Mouse (Mus musculus): ENCODE measurements around the gene Pbrm1.

Pbrm1 gene

GRCm38 (mm10) chr14:31078597-31079208 is 59.8 kb downstream of the Pbrm1 start:
- no peak for DNase-seq (ENCODE audit: inconsistent age in 2 of 2, low spot score in 1 of 2)

GRCm38 (mm10) chr14:31079313-31080028 is 60.5 kb downstream of the Pbrm1 start:
- DNase-seq (ENCODE audit: inconsistent age in 2 of 2, low spot score in 1 of 2) = no peak

GRCm38 (mm10) chr14:31081147-31081546 is 62.2 kb downstream of the Pbrm1 start:
- no peak for DNase-seq (ENCODE audit: inconsistent age in 2 of 2, low spot score in 1 of 2)

GRCm38 (mm10) chr14:31087433-31087832 is 68.5 kb downstream of the Pbrm1 start:
- no peak for DNase-seq (ENCODE audit: inconsistent age in 2 of 2, low spot score in 1 of 2)

- peak in 1 of 2 experiments; percentile 44 for DNase-seq (ENCODE audit: inconsistent age in 2 of 2, low spot score in 1 of 2)
Measured at GRCm38 (mm10) chr14:31088515-31088914, 69.6 kb downstream of the Pbrm1 start.

- no peak for DNase-seq (ENCODE audit: inconsistent age in 2 of 2, low spot score in 1 of 2)
Measured at GRCm38 (mm10) chr14:31089918-31090317, 71.0 kb downstream of the Pbrm1 start.

GRCm38 (mm10) chr14:31105156-31105555 is 86.2 kb downstream of the Pbrm1 start:
- no peak for DNase-seq (ENCODE audit: inconsistent age in 2 of 2, low spot score in 1 of 2)

GRCm38 (mm10) chr14:31110613-31111012 is 91.7 kb downstream of the Pbrm1 start:
- DNase-seq (ENCODE audit: inconsistent age in 2 of 2, low spot score in 1 of 2) = no peak

- no peak for DNase-seq (ENCODE audit: inconsistent age in 2 of 2, low spot score in 1 of 2)
Measured at GRCm38 (mm10) chr14:31112187-31112586, 93.2 kb downstream of the Pbrm1 start.

- DNase-seq (ENCODE audit: inconsistent age in 2 of 2, low spot score in 1 of 2) = no peak
Measured at GRCm38 (mm10) chr14:31114011-31114410, 95.1 kb downstream of the Pbrm1 start.

GRCm38 (mm10) chr14:31115522-31115921 is 96.6 kb downstream of the Pbrm1 start:
- DNase-seq (ENCODE audit: inconsistent age in 2 of 2, low spot score in 1 of 2) = no peak

GRCm38 (mm10) chr14:31125106-31126075 is 106.5 kb downstream of the Pbrm1 start:
- DNase-seq (ENCODE audit: inconsistent age in 2 of 2, low spot score in 1 of 2) = peak in 1 of 2 experiments; percentile 66

GRCm38 (mm10) chr14:31126826-31127225 is 107.9 kb downstream of the Pbrm1 start:
- no peak for DNase-seq (ENCODE audit: inconsistent age in 2 of 2, low spot score in 1 of 2)

GRCm38 (mm10) chr14:31128101-31128825 is 109.3 kb downstream of the Pbrm1 start:
- DNase-seq (ENCODE audit: inconsistent age in 2 of 2, low spot score in 1 of 2) = peak; percentile 79 to 91

- DNase-seq (ENCODE audit: inconsistent age in 2 of 2, low spot score in 1 of 2) = peak; percentile 98
Measured at GRCm38 (mm10) chr14:31128826-31129219, 109.9 kb downstream of the Pbrm1 start, which contains the start of gene Smim4. Gene Smim4, minus strand, starts transcription at chr14:31128956.

GRCm38 (mm10) chr14:31129326-31130235 is 110.6 kb downstream of the Pbrm1 start:
- peak in 1 of 2 experiments; percentile 49 for DNase-seq (ENCODE audit: inconsistent age in 2 of 2, low spot score in 1 of 2)

- DNase-seq (ENCODE audit: inconsistent age in 2 of 2, low spot score in 1 of 2) = peak; percentile 91 to 95
Measured at GRCm38 (mm10) chr14:31130236-31131220, 111.6 kb downstream of the Pbrm1 start, which contains the start of gene Nt5dc2. Gene Nt5dc2, plus strand, starts transcription at chr14:31131053.

- DNase-seq (ENCODE audit: inconsistent age in 2 of 2, low spot score in 1 of 2) = peak in 1 of 2 experiments; percentile 68
Measured at GRCm38 (mm10) chr14:31131272-31131821, 112.4 kb downstream of the Pbrm1 start.

All from adrenal gland, adult (tissue).